Mouse (Mus musculus) testis, postnatal 14 days (tissue): ENCODE measurements at regions not wholly inside any gene's neighbourhood (a gene's known extent, or its start where the extent isn't known, plus 50 kb on each side); places are given as distances from the start of the nearest gene placed in this dataset.
"Not testable (repeated sequence)": the region's sequence is repeated elsewhere in the genome, so short reads cannot be mapped to it uniquely, and the experiment has no call there.

ENCODE experiments used
- DNase-seq: peaks from one replicate; pipeline ENCODE4 v3.0.0; 2021; ENCODE audit warnings: low spot score

DNA sequence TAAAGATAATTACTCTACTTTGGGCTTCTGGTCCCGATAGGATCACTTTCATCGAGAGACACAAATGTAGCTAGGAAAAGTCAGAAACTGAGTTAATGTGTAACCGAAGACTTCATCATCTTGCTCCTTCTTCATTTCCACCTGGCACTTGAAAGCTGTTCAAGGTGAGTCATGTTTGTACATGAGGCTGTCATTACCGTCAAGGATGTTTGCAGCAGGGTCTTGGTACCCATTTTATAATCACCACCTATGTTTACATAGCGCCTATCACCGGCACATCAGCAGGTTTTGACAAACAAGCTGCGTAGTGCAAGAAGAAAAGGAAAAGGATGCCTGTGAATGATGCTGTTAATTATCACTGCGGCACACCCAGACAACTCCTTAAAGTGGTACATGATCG is 377.0 kb upstream of the Zfp703 start:
- no peak for DNase-seq

GRCm38 (mm10) chr8:26608001-26608400 is 369.1 kb upstream of the Zfp703 start:
- no peak for DNase-seq

GRCm38 (mm10) chr8:26608588-26608987 is 368.5 kb upstream of the Zfp703 start:
- DNase-seq = no peak

DNA sequence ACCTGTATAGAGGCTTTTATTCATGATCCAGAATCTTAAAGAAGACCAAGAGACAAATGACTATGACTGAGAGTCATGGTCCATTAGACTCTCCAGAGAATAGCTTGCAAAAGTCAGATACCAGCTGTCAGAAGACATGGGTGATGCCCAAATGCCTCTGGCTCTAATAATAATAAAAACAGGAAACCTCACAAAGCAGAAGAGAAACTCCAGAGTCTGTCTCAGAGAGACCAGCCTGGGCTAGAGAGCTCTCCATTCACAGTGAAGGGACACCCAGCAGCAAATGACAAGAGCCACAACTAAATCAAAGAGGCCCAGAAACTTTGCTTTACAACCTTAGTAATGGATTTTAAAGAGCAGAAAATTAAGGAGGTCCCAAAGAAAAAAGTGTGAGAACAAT is 365.0 kb upstream of the Zfp703 start:
- DNase-seq = no peak

- no peak for DNase-seq
Measured at GRCm38 (mm10) chr8:26622311-26623052, 354.6 kb upstream of the Zfp703 start.

- no peak for DNase-seq
Measured at GRCm38 (mm10) chr8:26626186-26626585, 350.9 kb upstream of the Zfp703 start.

GRCm38 (mm10) chr8:26626651-26627077 is 350.5 kb upstream of the Zfp703 start:
- DNase-seq = no peak

DNA sequence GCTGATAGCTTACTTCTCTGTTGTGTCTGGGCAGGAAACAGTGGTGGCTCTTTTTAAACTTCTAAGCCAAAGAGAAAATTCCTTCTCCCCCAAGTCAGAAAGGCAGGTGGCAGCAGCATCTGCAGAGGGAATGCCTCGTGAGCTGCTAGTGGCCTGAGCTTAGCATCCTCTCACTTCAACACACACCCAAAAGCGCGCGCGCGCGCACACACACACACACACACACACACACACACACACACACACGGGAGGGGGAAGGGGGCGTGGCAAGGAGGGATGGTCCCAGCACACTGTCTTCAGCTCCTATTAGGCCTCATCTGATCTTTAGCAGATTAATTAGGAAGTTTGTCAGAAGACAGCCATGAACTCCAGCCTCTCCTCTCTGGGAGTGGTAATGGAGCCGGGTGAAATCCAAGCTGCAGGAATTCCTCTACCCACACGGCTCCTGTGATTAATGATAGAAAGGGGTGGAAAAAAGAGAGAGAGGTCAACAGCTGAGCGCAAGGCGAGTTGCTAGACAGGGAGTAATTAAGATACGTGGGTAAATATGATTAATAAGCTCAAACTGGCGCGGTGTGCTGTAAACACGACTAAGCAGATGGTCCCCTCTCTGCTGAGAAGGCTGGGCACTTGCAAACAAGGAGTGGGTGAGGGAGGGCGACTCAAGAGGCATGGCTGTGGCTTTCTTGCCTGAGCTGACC is 349.8 kb upstream of the Zfp703 start:
- no peak for DNase-seq

- DNase-seq = no peak
Measured at GRCm38 (mm10) chr8:26630544-26630943, 346.6 kb upstream of the Zfp703 start.

DNA sequence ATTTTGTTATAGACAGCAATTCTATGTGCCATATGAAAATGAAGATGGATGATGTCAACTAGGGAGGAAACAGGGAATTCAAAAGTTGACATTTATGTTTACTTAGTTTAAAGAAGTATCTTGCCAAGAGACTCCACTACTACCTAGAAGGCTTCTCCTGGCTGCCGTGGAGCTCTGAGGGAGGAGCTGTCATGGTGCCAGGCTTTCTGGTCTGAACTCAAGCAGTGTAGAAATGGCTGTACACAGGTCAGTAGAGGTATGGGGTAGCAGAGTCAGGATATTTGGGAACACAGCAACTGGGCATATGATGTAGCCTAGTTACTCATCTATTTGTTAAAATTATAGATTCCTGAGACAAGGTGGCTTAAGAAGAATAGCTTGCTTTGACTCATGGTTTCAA is 341.4 kb upstream of the Zfp703 start:
- DNase-seq = no peak

DNA sequence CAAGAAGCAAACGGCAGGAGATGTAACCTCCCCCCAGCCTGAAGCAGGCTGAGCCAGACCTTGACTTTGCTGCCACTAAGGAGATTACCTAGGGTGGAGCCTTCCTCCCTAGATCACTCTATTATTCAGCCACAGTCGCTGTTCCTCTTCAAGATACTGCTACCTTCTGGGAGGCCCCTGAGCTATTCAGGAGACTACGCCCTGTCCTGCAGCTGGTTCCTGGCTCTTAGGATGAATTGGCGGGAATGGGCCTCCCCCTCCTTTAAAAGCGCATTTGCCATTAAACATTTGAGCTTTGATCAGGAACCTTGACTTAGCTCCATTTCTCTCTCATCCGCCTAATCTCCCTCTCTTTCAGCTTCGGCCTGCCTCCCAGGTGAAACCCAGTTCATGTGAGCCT is 331.8 kb upstream of the Zfp703 start:
- not testable (repeated sequence) for DNase-seq

GRCm38 (mm10) chr8:26650287-26650686 is 326.8 kb upstream of the Zfp703 start:
- DNase-seq = no peak

GRCm38 (mm10) chr8:26655897-26656296 is 321.2 kb upstream of the Zfp703 start:
- DNase-seq = no peak

DNA sequence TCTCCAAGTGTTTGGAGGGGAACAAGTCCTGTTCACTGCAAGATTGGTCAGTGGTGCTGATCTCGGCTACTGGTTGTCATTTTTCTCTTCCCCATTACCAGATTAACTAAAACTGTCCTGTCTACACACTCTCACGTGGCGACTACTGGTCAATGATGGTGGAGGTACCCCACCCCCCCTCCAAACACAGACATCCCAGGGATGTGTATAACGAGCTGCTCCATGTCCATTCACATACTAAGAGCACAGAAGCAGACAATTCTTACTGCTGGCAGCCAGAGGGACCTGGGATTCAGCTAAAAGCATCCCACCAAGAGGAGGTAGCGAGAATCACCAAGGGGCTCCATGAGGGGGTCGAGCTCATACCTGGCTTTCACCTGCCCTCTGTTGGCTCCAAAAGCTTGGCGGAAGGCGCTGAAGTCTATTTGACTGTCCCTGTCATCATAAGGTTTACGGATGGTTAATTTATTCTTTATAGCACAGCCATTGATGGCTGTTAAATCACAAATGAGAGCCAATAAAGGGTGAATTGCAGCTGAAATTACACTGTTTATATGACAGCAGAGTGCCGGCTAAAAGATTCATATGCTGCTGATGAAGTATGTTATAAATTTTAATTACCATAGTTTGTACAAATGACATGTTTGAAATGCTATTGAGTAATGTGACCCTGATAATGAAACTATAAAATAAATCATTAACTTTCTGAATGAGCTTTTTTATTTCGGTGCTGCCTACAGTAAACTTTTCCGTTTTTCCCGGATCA is 320.6 kb upstream of the Zfp703 start:
- no peak for DNase-seq

GRCm38 (mm10) chr8:26659381-26659780 is 317.7 kb upstream of the Zfp703 start:
- DNase-seq = no peak

DNA sequence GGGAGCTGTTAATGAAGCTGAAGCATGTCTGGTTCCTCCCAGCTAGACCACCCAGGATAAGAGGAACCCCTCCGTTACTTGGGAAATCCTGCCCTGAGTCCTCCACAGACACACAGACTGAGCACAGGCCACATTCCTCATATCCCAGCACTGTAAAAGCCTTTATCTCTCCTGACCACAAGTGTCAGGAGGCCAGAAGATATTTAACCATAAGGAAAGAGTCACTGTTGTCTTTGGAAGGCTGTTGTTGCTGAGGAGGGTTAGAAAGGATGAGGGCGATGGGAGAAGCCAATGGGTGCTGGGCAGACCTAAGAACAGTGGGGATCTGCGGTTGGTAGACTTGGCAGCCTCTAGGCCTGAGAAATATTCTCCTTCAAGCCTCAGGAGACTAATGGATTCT is 307.6 kb upstream of the Zfp703 start:
- DNase-seq = no peak

- DNase-seq = no peak
Measured at GRCm38 (mm10) chr8:26672486-26673395, 304.4 kb upstream of the Zfp703 start.

- DNase-seq = no peak
Measured at GRCm38 (mm10) chr8:26677584-26678138, 299.5 kb upstream of the Zfp703 start.

GRCm38 (mm10) chr8:26680891-26681381 is 296.2 kb upstream of the Zfp703 start:
- no peak for DNase-seq

DNA sequence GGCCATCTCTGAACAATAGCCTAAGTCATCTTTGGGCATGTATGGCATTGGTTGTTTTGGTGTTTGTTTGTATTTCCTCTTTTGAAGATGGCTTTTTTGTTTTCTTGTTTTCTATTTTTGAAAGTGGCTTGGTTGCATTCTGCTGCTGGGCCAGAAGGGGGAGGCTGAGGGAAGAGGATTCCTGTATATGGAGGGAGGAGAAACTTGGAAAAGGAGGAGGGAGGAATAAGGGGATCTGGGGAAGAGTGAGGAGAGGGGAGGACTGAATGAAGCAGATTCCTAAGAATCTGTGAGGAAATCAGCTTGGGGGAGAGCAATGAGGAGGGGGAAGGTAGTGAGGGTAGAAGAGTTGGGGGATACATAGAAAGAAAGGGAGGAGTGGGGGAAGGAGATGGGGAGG is 290.0 kb upstream of the Zfp703 start:
- DNase-seq = no peak

DNA sequence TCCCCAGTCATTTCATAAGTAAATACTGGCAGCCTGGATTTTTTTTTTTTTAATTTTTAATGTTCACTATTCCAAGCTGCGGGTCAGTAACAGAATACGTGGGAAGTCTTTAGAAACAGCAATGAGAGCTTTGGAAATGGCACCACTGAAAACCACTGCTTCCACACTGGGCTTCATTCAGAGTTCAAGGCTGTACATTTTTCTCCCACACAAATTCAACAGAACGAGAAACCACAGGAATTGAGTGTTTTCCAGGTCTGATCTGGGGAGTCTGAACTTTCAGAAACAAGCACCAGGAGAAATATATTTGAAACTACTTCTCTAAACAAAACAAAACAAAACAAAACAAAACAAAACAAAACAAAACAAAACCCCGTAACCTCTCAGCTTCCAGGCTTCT is 289.1 kb upstream of the Zfp703 start:
- no peak for DNase-seq
